Mouse (Mus musculus) thymus, adult 2 months (tissue): ENCODE results near the gene Ranbp10.

Source experiments
- CTCF ChIP-seq: fragments of 200-500 bp; IDR thresholded peaks from 2 replicates; pipeline ENCODE4 v1.5.1; 2012; ENCODE audit warnings: mild to moderate bottlenecking, control low read depth, low read length, moderate library complexity, borderline replicate concordance; ENCODE audit not compliant: control insufficient read depth, poor library complexity, insufficient read depth; ENCODE audit errors: extremely low read depth
- POLR2A ChIP-seq: fragments of 200-500 bp; IDR thresholded peaks from 2 replicates; pipeline ENCODE4 v1.6.1; 2012; ENCODE audit warnings: mild to moderate bottlenecking, low read length, control low read depth, moderate library complexity; ENCODE audit not compliant: control insufficient read depth, poor library complexity, insufficient read depth; ENCODE audit errors: extremely low read depth

GRCm38 (mm10) chr8:105770609-105771008 is 56.5 kb downstream of the Ranbp10 start:
- TF ChIP-seq CTCF (peak; percentile 59; the same call in 1 of the 2 replicates), POLR2A (no peak)
